Mouse (Mus musculus): ENCODE data around the gene Adgrl2. TPM values are rescaled to one million over a fixed set of nuclear protein-coding genes. Genes with fewer than 3 reads are reported as not detected.

The Adgrl2 gene
- polyA plus RNA-seq, 1 experiment from 2014 or later = 98.1 TPM

DNA sequence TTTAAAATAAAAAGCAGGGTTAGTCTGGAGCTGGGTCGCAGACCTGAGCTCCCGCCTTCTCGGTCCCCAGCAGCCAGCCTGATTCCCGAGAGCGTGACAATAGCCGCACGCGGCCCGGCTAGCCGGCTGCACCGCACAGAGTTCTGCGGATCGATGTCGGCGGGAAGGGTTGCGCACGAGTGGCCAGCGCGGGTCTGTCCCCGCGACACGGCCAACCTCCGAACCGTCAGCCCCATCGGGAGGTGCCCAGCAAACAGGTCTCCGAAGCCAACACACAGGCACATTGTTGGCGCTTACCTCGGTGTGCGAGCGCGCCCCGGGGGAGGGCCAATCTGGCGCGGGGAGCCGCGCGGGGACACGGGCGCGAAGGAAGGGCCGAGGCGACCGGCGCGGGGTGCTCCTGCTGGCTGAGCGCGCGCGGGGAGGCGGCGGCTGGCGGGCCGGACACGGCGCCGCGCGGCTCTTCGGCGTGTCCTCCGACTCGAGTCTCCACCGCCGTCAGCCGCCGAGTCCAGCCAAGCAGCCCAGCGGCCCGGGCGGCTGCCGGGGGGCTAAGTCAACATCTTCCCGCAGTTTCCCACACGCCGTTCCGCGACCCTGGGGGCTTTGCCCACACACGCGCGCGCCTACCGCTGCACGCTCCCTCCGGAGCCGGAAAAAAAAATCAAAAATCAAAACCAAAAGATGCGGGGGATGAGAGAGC is 1.9 kb downstream of the Adgrl2 start:
- Histone ChIP-seq H3K9ac (peak overlapping the region; percentile 96), H3K27ac (peak overlapping the region; percentile 99), H3K4me3 (peak overlapping the region; percentile 81), H3K27me3 (no peaks in the 10 kb centered on the region), H3K9me3 (replicated peaks) (no peaks in the 10 kb centered on the region), H3K4me1 (peaks cover 22% of the 10 kb centered on the region), H3K36me3 (no peaks in the 10 kb centered on the region), H3K4me2 (replicated peaks) (peak overlapping the region; percentile 82)
- ATAC-seq (ENCODE audit: low FRiP score) = peak; percentile 7
- WGBS = under 1% methylated on average over 83 of the region's 84 CpGs

DNA sequence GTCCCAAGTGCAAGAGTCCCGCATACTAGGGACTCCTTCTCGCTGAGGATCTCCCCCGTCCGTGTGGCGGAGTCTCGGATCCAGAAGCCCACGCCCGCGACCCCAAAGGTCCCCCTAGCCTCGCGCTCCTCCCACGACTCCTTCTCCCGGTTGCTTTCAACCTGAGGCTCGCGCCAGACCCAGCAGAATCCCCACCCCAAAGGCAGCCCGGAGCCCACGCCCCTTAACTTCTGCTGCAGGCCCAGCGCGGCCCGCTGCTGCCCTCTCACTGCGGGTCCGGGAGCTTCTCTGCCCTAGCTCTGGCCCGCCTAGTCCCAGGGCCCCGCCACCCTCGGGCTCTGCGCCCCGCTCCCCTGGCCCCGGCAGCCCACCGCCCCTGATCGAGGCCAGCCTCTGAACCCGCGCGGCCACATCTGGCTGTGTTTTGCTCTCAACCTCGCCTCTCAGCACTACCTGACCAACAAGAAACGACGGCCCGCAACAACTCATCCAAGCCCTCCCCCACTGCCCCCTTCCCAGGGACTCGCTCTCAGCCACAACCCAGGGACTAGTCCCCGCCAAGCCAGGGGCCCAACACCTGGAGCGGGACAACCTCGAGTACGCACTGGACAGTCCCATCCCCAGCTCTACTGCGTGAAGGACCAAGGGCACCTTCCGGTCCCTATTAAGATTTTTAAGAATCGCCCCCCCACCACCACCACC is 2.6 kb downstream of the Adgrl2 start:
- Histone ChIP-seq H3K4me3 (peak overlapping the region; percentile 81), H3K4me2 (replicated peaks) (peak overlapping the region; percentile 82), H3K36me3 (no peaks in the 10 kb centered on the region), H3K27ac (peak overlapping the region; percentile 99), H3K4me1 (peaks cover 22% of the 10 kb centered on the region), H3K27me3 (no peaks in the 10 kb centered on the region), H3K9ac (peak overlapping the region; percentile 96), H3K9me3 (replicated peaks) (no peaks in the 10 kb centered on the region)
- WGBS = under 1% methylated on average over 45 of the region's 45 CpGs
- ATAC-seq (ENCODE audit: low FRiP score) = peak; percentile 72

DNA sequence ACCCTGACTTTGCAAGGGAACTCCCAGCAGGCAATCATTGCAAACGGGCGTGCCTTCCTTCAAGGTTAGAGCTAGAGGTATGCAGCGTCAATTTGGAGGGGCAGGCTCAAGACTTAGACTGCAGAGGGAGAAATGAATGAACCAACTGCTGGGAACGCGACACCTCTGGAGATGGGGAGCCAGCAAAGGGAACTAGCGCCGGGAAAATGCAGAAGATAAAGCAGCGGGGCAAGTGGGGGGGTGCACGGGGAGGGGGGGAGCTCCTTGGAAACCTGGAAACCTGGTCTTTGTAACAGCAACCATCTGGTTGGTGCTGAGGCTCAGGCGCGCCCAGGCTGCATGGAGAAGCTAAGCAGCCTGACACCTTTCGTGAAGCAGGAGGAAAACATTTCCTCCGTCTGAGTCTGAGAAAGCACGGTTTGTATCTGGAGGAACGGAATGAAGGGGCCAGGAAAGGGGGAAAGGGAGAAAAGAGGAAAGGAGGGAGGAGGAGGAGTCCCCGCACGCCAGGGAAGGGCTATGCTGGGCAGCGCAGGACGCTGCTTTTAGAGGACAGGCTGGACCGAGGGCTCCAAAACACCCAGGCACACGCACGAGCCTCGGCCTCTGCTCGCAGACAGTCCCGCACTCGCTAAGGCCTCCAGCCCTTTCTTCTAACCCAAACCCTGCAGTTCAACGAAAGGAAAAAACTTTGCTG is 3.3 kb downstream of the Adgrl2 start:
- Histone ChIP-seq H3K36me3 (no peaks in the 10 kb centered on the region), H3K4me3 (peak overlapping the region; percentile 81), H3K27ac (peak overlapping the region; percentile 99), H3K9me3 (replicated peaks) (no peaks in the 10 kb centered on the region), H3K9ac (peak overlapping the region; percentile 96), H3K4me1 (peaks cover 22% of the 10 kb centered on the region), H3K27me3 (no peaks in the 10 kb centered on the region), H3K4me2 (replicated peaks) (peak overlapping the region; percentile 82)
- ATAC-seq (ENCODE audit: low FRiP score) = no peak
- WGBS = under 1% methylated on average over 27 of the region's 27 CpGs

DNA sequence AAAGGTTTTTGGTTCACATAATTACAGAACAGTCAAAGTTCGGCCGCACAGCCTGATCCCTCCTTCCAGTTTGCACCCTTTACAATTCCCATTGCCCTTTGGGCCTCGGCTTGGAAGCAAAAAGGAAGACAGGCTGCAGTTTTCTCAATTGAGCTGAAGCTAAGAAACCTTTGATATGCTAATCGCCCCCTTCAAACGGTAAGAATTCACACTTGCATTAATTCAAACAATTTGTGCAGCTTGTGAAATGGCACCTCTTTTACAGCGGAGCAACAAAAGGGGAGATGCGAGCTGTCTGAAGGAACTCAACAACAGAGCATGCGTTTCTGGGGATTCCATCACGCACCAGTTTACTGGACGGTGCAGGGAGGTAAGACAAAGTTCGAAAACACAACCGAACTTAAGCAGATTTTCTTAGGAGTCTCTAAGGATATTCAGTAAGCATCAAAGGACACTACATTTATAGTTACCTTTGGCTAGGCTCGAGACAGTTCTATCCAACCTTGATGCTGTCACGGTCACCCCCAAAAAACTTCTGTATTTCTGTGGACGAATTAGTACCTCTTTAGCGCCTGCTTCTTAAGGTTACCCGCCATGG is 4.0 kb downstream of the Adgrl2 start:
- no peaks in the 10 kb centered on the region for H3K9me3 ChIP-seq (replicated peaks)
- H3K9ac ChIP-seq = peak overlapping the region; percentile 96
- H3K36me3 ChIP-seq = no peaks in the 10 kb centered on the region
- ATAC-seq (ENCODE audit: low FRiP score) = no peak
- H3K4me1 ChIP-seq = peaks cover 26% of the 10 kb centered on the region
- peak overlapping the region; percentile 82 for H3K4me2 ChIP-seq (replicated peaks)
- under 1% methylated on average over 17 of the region's 17 CpGs for WGBS
- peak overlapping the region; percentile 99 for H3K27ac ChIP-seq
- H3K4me3 ChIP-seq = peak overlapping the region; percentile 81
- H3K27me3 ChIP-seq = no peaks in the 10 kb centered on the region

DNA sequence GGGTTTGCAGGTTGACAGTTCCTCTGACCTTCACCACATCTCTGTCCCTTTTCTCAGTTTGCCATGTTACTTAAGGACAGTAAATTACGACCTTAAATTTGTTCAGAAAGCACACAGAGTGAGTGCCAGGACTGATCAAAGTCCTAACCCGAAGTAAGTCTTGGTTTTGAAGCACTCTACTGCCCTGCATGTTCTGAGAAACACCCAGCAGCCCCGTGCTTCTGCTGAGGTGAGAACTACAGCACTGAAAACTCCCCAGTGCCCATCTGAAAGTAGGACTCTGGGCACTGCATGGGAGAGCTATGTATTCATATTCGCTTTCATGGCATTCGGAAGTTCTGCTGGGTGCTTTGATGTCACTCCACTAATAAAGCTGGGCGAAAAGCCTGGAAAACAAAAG is 6.0 kb downstream of the Adgrl2 start:
- H3K4me3 ChIP-seq = no peak overlapping the region
- H3K4me2 ChIP-seq (replicated peaks) = peak overlapping the region; percentile 20; the same call in 1 of the 2 replicates
- H3K27me3 ChIP-seq = no peaks in the 10 kb centered on the region
- H3K9me3 ChIP-seq (replicated peaks) = no peaks in the 10 kb centered on the region
- H3K4me1 ChIP-seq = peaks cover 26% of the 10 kb centered on the region
- WGBS = 52% methylated on average over 6 of the region's 6 CpGs
- H3K27ac ChIP-seq = no peak overlapping the region
- no peak overlapping the region for H3K9ac ChIP-seq
- H3K36me3 ChIP-seq = no peaks in the 10 kb centered on the region
- ATAC-seq (ENCODE audit: low FRiP score) = no peak

DNA sequence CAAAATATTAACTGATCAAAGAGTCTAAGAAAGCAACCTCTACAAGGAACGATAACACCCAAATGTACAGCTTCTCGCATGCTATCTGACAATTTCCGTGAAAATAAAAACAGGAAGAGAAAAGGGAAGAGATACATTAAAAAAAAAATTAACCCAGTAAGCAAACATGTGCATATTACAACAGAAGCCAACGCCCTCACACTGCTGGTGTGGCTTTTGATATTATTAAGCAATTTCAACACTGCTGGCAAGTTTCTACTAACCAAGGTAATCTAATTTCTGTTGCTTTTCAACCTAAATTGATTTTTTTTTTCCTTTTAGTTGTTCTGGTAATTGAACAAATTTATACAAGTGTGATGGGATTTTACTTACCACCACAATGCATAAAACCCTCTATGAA is 8.0 kb downstream of the Adgrl2 start:
- Histone ChIP-seq H3K4me2 (replicated peaks) (no peak overlapping the region), H3K4me1 (peaks cover 38% of the 10 kb centered on the region)
- 91% methylated on average over 4 of the region's 4 CpGs for WGBS

DNA sequence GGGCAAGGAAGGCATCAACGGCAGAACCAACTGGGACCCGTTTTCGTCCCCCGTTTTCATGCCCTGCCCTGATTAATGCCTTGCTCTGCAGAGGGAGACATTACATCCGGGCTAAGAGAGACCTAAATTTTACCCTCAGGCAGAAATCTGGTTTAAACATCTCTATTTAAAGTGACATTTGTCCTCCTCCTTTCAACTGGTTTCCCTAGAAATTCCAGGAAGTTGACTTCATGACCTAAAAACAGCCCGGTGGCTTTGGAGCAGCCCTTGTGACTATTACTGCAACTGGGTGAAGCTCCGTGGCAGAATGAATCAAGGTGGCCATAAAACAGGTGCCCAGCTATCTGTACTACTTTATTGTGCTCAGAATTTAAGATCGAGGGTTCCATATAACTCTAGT is 8.6 kb downstream of the Adgrl2 start:
- Histone ChIP-seq H3K4me2 (replicated peaks) (no peak overlapping the region), H3K36me3 (no peaks in the 10 kb centered on the region), H3K27ac (no peak overlapping the region), H3K4me3 (no peak overlapping the region), H3K4me1 (peaks cover 44% of the 10 kb centered on the region), H3K9ac (no peak overlapping the region), H3K9me3 (replicated peaks) (no peaks in the 10 kb centered on the region), H3K27me3 (no peaks in the 10 kb centered on the region)
- no peak for ATAC-seq (ENCODE audit: low FRiP score)
- WGBS = 67% methylated on average over 8 of the region's 8 CpGs

More for the DNA sequence above, 8.0 kb downstream of the Adgrl2 start:
- no peaks in the 10 kb centered on the region for H3K9me3 ChIP-seq (replicated peaks)
- no peak for ATAC-seq (ENCODE audit: low FRiP score)
- no peaks in the 10 kb centered on the region for H3K27me3 ChIP-seq
- no peaks in the 10 kb centered on the region for H3K36me3 ChIP-seq
- no peak overlapping the region for H3K4me3 ChIP-seq
- no peak overlapping the region for H3K9ac ChIP-seq
- H3K27ac ChIP-seq = no peak overlapping the region

DNA sequence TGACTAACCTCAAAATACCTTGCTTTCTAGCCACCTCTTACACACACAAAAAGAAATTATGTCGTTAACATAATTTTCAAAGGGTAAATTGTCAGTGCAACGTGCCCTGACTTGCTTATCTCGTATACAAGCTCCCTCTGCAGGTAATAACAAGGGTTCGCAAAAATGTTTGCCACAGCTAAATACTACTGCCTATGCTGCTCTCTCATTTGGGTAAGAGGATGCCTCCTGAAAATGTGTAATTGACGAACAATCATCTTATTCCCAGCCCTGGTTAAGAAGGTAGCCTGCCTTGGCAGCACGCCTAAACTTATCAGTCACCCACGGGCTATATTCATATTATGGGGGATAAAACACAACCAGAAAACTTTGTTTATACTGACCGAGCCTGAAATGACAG is 11.8 kb downstream of the Adgrl2 start:
- Histone ChIP-seq H3K36me3 (no peaks in the 10 kb centered on the region), H3K9me3 (replicated peaks) (no peaks in the 10 kb centered on the region), H3K4me2 (replicated peaks) (no peak overlapping the region), H3K27ac (no peak overlapping the region), H3K9ac (no peak overlapping the region), H3K27me3 (no peaks in the 10 kb centered on the region), H3K4me3 (no peak overlapping the region), H3K4me1 (peaks cover 26% of the 10 kb centered on the region)
- ATAC-seq (ENCODE audit: low FRiP score) = no peak
- 66% methylated on average over 8 of the region's 8 CpGs for WGBS

DNA sequence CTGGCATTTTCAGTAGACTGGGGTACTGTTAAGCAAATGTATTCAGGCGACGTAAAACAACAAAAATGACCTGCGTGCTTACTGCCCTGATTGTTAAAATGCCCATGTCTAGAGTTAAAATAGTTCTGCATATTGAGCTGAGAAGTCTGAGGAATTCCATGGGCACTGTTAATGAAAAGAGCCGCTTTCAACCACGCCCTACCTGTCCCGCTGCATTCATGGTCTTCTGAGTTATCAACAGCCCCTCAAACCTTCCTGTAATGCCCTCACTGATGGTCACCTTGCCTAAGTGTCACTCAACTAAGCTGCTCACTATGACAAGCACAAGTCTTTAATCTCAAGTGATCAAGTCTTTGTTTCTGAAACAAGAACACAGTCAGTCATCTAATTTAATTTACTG is 12.5 kb downstream of the Adgrl2 start:
- Histone ChIP-seq H3K4me2 (replicated peaks) (0 out of 2 replicates have a peak overlapping the region, but pooled peaks have one; percentile 41), H3K4me3 (no peak overlapping the region), H3K27me3 (no peaks in the 10 kb centered on the region), H3K9ac (no peak overlapping the region), H3K9me3 (replicated peaks) (no peaks in the 10 kb centered on the region), H3K36me3 (no peaks in the 10 kb centered on the region), H3K4me1 (peaks cover 26% of the 10 kb centered on the region), H3K27ac (no peak overlapping the region)
- 79% methylated on average over 6 of the region's 6 CpGs for WGBS
- no peak for ATAC-seq (ENCODE audit: low FRiP score)

DNA sequence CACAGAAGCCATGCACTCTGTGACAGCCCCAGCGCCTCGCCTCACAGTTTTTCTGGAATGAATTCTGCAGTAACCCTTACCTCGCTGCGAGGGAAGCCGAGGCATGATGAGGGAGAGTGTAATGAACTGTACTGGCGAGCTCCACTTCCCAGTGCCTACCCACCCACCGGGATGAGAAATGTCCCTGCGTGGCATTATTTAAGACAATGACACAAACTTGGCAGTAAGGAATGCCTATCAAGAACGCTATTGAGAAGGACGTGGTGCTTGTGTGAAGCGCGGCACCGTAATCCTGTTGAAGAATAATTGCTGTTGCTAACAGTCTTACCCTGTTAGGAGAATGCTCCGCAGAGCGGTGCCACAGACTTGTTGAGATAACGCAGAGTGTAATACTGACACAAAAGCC is 13.2 kb downstream of the Adgrl2 start:
- 35% methylated on average over 16 of the region's 16 CpGs for WGBS

DNA sequence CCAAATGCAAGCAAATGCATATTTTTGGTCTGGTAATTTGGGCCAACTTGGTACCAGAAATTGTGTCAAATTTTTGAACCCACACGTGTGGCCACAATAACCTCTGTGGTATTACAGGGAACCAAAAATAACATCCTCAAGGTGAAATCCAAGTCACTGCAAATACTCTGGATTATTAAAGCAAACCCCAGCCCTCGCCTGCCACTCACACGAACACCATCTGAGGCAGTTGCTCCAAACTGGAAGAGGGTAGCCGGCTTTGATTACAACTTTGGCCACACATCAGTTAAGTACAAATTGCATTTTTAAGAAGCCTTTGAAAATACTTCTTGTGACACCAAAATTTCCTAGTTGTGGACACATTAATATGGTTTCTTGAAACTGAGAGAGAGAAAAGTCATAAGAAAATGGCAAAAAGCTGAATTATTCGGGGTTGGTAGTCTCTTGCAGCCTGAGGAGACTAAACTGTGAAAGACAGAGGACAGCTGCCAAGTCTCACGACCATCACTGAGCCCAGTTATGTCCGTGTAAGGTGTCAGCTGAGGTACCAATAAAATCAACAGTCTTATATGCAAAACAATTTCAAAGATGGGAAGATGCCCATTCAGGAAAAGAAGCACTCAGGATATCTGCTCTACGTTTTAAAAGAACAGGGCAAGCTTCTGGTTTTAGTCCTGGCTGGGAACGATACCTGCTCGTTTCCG is 18.3 kb downstream of the Adgrl2 start:
- 77% methylated on average over 11 of the region's 11 CpGs for WGBS
- no peak for ATAC-seq (ENCODE audit: low FRiP score)
- no peaks in the 10 kb centered on the region for H3K9me3 ChIP-seq (replicated peaks)

More for the DNA sequence above, 13.2 kb downstream of the Adgrl2 start:
- no peaks in the 10 kb centered on the region for H3K9me3 ChIP-seq (replicated peaks)
- no peaks in the 10 kb centered on the region for H3K27me3 ChIP-seq
- ATAC-seq (ENCODE audit: low FRiP score) = peak; percentile 77
- peak overlapping the region; percentile 18 for H3K4me3 ChIP-seq
- no peaks in the 10 kb centered on the region for H3K36me3 ChIP-seq
- H3K27ac ChIP-seq = no peak overlapping the region
- no peak overlapping the region for H3K9ac ChIP-seq
- H3K4me1 ChIP-seq = peaks cover 26% of the 10 kb centered on the region
- peak overlapping the region; percentile 41 for H3K4me2 ChIP-seq (replicated peaks)

More for the DNA sequence above, 18.3 kb downstream of the Adgrl2 start:
- Histone ChIP-seq H3K27me3 (no peaks in the 10 kb centered on the region), H3K4me2 (replicated peaks) (no peak overlapping the region), H3K9ac (no peak overlapping the region), H3K4me3 (no peak overlapping the region), H3K27ac (no peak overlapping the region), H3K36me3 (no peaks in the 10 kb centered on the region), H3K4me1 (peaks cover 10% of the 10 kb centered on the region)

All from hindbrain, embryonic 12.5 days (tissue).